Mouse (Mus musculus): ENCODE measurements around the gene Atp5c1.

GRCm38 (mm10) chr2:10029755-10030154, 50.6 kb downstream of the Atp5c1 start:
- no peak for TF ChIP-seq CTCF (IDR thresholded peaks at IDR 0.05; ENCODE audit: low read depth)
- TF ChIP-seq EP300 (IDR thresholded peaks at IDR 0.05; ENCODE audit: low read depth): no peak

Measured in liver, embryonic 14.5 days (tissue).